Mouse (Mus musculus) erythroblast, embryonic 14.5 days (primary cell): Measurements from ENCODE around the gene Gm28372.

Source experiments
- GATA1 ChIP-seq: IDR thresholded peaks from 2 replicates; pipeline ENCODE4 v1.6.1; 2012; ENCODE audit warnings: low read length, inconsistent platforms, mixed read lengths
- TAL1 ChIP-seq: IDR thresholded peaks from 3 replicates; pipeline ENCODE4 v1.6.1; 2012; ENCODE audit warnings: low read length, inconsistent platforms, mixed read lengths

DNA sequence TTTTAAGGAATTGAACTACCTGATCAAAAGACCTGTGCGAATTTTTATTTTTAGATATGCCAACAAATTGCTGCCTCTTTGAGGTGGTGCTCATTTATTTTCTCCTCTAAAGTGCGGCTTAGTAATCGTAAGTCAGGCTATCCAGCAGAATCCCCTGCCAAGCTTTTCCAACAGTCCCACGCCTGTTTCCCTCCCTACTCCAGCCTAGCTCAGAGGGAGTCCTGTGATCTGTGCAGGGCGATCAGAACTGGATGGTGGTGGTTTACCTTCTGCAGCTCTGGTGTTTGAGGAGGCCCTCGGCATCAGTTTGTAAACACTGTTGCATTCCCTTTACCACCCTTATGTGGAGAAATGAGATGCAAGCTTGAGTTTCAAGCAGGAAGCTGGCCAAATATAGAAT lies 48.4 kb downstream of the Gm28372 start:
- TF ChIP-seq GATA1, result no peak
- no peak for TF ChIP-seq TAL1
